Mouse (Mus musculus) heart, adult 18-20 months (tissue): Measurements from ENCODE around the gene Gstm4. TPM values are rescaled to one million over a fixed set of nuclear protein-coding genes. Genes with fewer than 3 reads are reported as not detected.

Experiments used
- DNase-seq, 2 experiments: peaks; one replicate each; pipeline ENCODE4 v3.0.0; 2021 to 2022; ENCODE audit warnings: mixed read lengths in 1 of 2
- long read RNA-seq, 2 experiments: library from polyadenylated mRNA; stranded (forward); transcript quantifications; one replicate each; pipeline ENCODE4 v2.0.0; 2021
- total RNA-seq, 2 experiments: library from RNA; stranded (reverse); gene quantifications; 2 replicates each; pipeline ENCODE4 v1.2.3; 2021

Gene Gstm4
- total RNA-seq, result 10 to 100 TPM; 12.8 to 15.6 TPM
- long read RNA-seq, experiment 1, transcript Gstm4-201 (8 exons, 1,707 nt), result major isoform, 5 of 12 reads
- long read RNA-seq, experiment 1, partial matches to known transcripts, result 0 of 12 reads
- long read RNA-seq, experiment 1, other reads (novel, unspliced or antisense), result 7 of 12 reads
- long read RNA-seq, experiment 2, partial matches to known transcripts, result 0 of 8 reads
- long read RNA-seq, experiment 2, other reads (novel, unspliced or antisense), result 5 of 8 reads

DNA sequence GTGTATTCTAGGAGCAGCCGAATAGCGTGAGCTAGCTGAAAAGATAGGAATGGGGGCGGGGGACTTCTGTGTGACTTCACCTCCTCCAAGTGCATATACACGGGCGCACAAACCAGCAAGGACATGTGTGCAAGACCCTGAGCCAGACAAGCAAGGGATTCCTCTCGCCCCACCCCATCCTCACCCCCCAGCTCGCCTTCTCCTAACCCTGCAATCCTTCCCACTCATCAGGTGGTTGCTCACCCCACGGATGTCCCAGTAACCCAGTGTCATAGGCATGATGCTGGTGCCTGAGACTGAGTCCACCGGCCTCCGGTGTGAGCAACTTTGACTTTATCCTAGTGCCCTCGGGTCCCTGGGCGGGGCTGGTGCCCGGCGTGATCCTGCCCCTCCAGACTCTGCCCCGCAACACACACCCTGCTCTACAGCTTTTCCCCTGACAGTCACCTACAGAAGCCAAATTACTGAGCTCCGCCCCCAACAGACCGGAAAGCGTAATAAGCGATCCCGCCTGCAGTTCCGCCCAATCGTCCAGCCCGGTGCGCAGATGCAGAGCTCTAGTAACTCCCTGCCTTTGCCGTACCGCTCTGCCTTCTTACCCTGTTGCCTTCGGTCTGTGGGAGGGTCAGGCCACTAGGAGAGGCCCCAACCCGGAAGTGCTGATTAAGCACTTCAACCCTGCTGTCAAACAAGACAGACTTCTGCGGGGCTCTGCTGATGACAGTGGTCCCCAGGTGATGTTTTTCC is at the start of gene Gstm4:
Gene Gstm4, minus strand, starts transcription at position 501 of the 747 bp plus-strand sequence.
- DNase-seq, result peak; percentile 93 to 96

DNA sequence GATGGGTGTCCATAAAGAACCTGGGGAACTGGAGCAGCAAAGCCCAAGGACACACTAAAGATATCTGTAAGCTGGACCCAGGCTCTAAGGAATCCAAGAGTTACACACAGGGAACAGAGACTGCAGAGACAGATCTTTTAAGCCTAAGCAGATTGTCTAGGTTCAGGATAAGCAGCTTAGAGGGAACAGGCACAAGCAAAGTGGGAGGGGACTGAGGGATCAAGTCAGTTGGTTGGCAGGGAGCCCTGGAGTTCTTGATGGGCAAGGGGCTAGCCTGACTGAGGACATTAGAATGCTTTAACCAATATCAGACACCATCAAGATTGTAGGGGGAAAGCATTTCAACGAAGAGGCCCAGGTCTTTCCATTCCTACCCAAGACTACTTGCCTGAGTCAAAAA is 49.5 kb upstream of the Gstm4 start:
- DNase-seq, result no peak

DNA sequence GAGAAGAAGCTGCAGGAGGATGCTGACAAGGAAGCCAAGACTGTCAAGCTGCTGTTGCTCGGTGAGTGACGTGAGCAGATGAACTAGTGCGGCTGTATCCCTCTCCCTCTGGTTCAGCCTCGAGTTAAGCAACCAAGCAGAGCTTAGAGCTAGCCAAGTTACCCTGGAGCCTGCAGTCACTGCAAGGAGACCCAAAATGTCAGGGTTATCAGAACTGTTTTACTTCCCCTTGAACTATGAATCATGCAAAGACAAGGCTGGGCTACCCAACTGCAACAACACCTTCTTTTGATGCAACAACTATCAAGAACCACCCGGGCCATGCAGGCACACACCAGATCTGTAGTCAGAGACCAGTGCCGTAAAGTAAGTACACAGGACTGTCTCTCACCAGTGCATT is 48.6 kb upstream of the Gstm4 start:
- DNase-seq, result no peak

DNA sequence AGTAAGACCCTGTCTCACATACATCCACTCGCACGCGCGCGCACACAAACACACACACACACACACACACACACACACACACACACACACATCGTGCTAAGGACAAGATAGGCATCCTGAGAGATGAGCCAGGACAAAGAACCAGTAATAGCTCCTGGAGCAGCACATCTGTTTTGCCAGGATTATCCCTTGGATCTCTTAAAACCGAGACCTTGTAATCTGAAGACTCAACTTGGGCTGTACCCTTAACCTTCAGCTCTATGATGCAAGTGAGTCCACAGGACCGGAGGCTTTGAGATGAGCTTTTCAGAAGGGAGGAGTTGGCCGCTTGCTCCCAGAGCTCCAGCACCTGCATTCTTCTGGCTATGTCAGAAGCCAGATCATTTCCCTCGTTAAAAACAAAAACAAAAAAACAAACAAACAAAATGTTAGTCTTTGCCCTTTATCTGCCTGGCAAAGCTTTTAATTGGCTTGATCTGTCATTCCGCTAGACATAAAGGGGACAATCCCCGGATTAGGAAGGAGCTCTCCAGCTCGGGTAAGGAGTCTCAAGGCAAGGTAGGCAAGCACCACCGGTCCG is 47.9 kb upstream of the Gstm4 start, which contains the start of gene Gnat2:
Gene Gnat2, plus strand, starts transcription at position 254 of the 580 bp plus-strand sequence.
- DNase-seq, result no peak

DNA sequence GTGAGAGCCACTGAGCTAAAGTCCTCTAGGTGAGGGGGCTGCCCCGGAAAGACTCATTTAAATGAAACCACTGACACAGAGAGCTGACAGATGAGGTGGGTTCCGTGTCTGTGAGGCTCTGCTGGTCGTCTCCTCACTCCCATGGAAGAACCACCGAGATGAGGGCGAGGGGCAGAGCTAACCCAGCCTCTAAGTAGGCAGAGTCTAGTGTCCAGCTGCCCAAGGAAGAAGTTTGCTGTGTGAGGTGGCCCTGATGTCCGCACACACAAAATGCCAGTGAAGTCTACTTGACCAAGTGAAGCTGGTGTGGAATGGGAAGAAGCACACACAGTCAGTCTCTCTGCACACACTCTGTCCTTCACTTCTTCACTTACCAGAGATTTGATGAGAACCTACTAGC is 47.3 kb upstream of the Gstm4 start:
- no peak for DNase-seq

DNA sequence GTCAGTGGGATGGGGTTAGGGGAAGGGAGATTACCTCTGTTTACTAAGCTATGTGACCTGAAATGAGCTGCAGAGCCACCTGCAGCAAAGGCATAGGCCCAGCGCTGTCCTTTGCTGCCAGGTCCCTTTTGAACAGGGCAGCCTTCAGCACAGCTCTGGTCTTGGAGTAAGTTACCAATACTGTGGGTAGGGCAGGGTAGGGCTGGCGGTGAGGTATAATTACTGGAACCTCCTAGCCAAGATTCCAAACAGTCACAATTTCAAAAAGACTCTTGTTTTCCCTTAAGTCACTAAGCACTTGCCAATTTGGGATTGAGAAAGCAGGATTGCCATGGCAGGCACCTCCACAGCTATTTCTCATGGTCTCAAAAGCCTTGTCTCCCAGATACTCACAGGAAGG is 45.9 kb upstream of the Gstm4 start:
- DNase-seq, result no peak

DNA sequence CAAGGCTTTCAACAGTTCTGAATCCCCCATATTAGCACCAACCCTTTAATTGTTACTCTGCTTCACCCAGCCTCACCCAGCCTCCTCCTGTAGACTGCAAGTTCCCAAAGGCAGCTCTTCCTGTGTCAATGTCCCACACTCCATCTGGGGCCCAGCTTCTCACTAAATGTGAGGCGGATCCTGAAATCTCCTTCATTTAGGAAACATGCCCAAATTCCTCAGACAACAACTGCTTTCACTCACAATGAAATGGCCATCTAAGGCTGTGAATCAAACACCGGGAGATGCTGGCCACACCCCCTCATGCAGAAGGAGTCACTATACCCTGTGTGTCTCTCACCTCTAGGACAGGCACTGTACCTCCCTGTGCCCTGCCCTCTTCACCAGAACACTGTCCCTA is 45.2 kb upstream of the Gstm4 start:
- no peak for DNase-seq

DNA sequence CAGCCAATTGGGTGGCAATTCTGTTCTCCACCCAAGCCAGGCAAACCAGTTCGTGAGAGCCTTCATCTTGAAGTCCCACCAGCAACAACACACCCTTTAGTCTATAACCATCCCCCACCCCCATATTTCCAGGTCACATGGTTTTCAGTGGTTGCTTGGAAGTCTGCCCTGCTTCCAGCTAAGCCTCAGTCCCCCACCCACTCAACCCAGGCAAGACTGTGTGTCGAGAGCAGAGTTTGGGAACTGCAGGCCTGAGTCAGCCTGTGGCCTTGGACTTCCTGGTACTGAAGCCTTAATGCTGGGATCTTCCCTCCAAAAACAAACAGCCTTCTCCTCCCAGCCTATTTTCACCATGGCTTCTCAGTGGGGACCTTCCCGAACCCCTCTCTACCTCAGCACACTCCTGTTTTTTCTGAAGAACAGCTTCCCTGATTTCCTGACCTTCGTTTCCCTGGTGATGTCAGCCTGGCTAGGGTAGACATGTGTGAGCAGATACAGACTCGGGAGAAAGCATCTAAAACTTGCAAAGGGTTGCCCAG is 44.2 kb upstream of the Gstm4 start:
- DNase-seq, result no peak

DNA sequence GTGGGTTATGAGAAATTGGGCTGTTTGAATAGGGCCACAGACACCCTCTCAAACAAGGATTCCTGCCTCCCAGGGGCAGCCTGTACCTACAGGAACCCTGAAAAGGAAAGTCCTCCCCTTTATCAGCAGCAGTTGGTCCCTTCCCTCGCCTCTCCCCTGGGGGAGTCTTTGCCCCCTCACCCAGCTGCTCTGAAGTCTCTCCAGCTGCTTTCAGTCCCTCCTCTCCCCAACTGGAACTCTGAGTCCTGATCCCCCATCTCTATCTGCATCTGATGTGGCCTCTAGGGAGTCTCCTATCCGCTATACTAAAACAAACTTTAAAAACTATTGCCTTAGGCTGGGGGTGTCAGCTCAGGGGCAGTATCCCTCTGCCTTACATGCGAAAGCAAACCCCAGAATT is 42.6 kb upstream of the Gstm4 start:
- DNase-seq, result no peak

DNA sequence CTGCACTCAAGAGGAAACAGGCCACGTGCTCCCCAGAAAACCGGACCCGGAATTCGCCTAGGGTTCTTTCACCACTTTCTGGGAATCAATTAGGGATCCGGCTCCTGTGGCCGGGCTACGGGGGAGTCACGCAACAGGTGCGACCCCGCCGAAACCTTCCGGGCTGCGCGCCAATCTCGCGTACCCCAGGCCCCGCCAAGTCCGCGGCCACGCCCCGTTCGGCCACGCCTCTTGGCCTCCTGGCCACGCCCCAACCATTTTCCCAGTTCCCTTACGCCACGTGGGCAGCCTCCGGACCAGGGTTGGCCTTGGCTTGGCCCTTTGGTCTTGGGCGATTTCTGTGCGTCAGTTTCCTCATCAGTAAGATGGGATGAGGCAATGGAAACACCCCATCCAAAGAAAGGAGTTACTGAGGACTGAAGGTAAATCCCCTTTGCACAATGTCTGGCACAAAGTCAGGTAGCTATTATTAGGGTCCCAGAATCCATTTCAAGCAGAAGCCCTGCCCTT is 41.8 kb upstream of the Gstm4 start, which contains the start of gene Ampd2:
Gene Ampd2, minus strand, starts transcription at position 182 of the 510 bp plus-strand sequence.
- DNase-seq, result peak; percentile 85 to 89

DNA sequence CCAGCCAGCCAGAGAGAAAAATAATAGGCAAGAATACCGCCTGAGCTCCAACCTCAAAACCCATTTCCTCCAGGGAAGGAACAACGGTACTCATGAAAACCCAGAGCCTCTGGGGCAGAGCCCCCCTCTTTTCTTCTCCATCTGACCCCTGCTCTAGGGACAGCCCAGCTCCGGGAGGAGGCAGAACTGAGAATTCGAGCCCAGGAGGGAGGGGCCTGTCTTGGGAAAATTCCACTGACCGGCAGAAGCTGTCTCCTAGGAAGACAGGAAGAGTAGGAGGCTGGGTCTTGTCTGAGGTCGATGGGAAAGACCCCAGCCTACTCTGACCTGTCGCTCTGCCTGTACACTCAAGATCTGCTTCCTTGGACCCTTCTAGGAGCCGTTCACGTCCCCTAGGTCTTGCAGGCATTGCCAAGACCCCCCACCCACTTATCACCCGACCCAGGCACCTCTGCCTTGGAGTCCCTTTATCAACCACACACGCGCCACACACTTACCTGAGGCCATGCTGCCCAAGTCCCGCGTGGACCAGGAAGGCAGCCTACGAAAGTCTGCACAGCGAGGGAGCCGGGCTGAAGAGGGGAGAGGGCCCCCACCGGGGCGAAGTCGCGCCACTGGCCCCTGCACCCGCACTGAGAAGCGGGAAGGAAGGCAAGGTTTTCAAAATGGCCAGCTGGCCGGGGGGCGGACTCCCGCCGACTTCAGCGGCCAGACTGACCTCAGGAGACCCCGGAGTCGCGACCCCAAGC is 41.2 kb upstream of the Gstm4 start:
- DNase-seq, result peak; percentile 92 to 95

DNA sequence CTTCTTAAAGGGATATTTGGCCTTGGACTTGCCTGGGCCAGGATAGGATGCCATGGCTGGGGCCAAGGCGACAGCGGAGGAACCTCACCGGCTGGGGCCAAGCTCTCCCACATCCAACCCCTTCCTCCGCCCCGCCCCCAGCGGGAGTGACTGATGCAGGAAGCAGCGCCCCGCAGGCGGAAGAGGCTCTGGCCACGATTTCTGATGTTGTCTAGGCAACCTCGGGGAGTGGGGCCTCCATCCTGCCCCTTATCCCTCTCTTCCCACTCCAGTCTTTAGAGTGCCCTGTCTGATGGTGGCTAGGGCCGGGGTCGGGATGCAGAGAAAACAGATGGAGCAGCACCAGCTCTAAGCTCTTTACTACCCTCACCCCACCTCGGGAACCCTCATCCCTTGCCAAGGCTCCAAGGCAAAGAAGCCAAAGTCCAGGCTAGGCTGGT is 40.6 kb upstream of the Gstm4 start:
- peak; percentile 96 to 97 for DNase-seq

DNA sequence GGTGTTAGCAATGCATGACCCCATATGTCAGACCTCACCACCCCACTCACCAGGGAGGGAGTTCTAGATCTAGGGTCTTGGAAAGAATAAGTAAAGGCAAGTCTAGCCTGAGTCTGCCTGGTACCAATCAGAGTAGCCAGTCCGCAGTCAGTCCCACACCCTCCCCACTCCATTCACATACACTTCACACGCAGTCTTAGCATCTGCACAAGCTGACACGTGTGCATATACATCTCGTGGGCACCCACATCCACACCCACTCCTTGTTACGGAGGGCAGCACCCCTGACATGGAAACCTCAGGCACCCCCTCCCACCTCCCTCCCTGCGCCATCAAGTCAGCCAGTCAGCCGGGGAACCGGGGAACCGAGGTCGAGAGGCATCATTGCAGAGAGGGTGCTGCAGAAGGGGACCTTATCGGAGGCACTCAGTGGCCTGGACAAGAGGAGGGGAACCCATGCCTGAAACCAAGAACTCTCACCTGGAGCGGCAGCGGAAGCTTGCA is 40.1 kb upstream of the Gstm4 start:
- no peak for DNase-seq

DNA sequence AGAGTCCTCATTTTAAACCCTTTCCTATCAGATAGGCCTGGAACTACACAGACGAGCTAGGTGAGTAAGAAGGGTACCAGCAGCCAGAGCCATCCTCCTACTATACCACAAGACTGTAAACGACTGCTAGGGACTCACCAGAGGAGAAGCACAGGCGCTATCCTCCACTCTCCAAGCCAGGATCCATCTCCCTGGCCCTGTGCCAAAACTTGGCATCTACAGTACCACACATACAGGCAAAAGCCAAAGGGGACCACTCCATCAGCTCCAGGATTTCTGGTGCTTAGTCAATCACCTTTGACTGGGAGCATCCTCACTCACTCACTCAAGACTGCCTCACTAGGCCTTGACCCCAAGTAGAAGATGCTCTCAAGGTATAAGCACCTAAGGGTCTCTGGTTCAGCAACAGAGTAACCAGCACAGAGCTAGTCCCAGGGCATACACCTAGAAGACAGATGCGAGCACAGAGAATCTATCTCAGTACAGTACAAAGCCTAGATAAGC is 39.3 kb upstream of the Gstm4 start:
- DNase-seq, result no peak

DNA sequence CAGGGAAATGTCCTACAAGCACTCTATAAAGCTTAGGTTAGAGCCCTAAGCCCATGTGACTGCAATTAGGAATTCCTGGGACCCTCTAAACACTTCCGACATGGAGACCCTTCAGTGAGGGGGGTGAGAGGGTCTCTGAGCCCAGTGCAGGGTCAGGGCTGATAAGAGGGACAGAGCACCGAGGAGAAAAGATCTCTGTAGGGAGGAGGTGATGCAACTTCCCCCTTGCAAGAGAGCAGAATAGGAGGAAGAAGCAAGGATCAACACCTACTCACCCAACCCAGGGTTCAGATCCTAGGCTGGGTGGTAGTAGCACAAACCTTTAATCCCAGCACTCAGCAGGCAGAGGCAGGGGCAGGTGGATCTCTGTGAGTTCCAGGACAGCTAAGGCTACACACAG is 38.5 kb upstream of the Gstm4 start:
- DNase-seq, result no peak

DNA sequence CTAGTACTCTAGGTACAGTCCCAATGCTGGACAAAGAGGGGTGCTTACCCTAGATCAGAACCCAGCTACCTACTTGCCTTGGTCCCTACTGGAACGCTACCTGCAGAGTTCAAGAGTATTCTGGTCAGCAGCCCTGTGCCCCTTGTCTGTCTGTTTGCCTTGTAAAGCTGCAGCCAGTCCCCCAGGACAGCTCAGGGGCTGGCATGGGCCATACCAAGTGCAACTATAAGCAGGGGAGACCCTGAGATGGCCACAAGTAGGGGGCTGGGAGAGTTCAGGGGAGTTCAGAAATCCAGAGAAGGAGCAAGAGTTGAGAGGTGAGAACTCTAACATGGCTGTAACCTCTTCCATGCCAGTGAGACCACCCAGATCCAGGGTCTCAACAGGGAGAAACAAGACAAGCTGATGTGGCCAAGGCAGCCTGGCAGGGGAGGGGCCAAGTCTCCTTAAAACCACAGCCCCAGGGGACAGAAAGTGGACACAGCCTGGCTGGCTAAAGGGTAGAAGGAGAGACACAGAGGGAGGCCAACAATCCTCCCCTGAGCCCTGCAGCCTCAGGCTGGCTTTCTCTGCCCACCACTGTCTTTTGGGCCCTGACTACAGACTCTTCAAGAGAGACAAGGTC is 37.7 kb upstream of the Gstm4 start:
- no peak for DNase-seq

DNA sequence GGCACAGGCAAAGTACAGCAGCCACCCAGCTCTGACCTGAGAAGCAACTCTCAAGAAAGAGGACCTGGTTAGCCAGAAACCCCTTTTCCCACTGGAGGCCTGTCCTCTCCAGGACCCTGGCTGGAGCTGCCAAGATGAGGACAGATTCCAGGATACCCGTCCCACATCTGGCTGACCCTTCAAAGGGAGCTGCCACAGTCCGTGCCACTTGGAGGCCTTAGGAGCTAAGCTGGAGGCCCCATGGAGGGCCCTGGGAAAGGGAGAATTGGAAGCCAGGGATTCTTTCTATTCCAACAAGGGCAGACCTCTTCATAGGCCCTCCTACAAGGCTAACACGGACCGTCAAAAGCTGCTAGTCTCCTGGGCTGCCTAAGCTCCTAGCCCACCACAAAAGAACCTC is 37.0 kb upstream of the Gstm4 start:
- DNase-seq, result no peak

DNA sequence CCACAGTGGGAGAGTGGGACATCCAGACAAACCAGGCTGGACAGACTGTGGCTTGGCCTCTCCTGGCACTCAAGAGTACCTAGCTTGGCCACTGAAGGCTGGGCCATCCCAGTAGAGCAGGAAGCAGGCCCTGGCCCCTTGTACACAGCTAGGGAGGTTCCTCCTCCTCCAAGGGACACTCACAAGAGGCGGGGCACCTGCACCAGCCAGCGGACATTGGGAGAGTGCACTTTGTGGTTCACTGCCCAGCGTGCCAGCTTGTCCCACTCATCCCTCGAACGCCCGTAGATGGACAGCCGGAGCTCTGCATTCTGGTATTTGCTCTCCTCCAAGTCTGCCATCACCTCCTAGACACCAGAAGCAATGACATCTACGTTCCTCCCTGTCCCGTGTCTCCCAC is 32.1 kb upstream of the Gstm4 start:
- no peak for DNase-seq

DNA sequence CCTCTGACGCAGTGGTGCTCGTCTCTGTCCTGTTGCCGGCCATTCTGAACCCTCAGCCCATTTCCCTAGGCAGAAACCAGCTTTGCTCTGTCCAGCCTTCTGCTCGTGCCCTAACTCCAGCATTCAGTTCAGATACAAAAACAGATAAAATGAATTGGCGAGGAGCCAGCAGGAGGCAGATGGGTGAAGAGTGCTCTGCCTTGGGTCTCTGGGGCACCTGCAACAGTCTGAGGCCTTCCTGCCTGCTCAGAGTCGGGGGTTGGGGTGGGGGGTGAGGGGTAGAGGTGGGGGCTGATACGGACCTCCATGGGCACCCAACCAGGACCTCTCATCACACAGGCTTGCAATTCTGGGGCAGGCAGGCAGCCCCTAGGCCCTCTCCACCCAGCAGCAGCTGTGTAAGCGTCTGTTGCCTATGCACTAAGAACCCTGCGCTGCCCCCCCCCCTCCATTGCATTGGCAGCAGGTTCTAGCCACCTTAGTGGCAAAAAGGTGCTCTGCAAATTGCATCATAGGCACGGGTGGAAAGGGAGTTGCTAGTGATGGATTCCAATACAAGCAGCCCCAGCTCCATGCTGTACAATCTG is 28.4 kb upstream of the Gstm4 start:
- DNase-seq, result no peak
